Mouse (Mus musculus) urinary bladder, postnatal 36 days (tissue): Measurements from ENCODE around the gene St6galnac3.

Source experiments
- DNase-seq, 2 experiments: peaks; one replicate each; pipeline ENCODE4 v3.0.0; 2022; ENCODE audit warnings: low spot score in 2 of 2, mixed read lengths in 1 of 2

St6galnac3 gene

GRCm38 (mm10) chr3:153238381-153238780, 486.6 kb downstream of the St6galnac3 start:
- no peak for DNase-seq

- no peak for DNase-seq
Measured at GRCm38 (mm10) chr3:153236262-153236661, 488.7 kb downstream of the St6galnac3 start.

GRCm38 (mm10) chr3:153222611-153223402, 502.2 kb downstream of the St6galnac3 start:
- DNase-seq: no peak

- no peak for DNase-seq
Measured at GRCm38 (mm10) chr3:153219391-153219790, 505.6 kb downstream of the St6galnac3 start.

DNA sequence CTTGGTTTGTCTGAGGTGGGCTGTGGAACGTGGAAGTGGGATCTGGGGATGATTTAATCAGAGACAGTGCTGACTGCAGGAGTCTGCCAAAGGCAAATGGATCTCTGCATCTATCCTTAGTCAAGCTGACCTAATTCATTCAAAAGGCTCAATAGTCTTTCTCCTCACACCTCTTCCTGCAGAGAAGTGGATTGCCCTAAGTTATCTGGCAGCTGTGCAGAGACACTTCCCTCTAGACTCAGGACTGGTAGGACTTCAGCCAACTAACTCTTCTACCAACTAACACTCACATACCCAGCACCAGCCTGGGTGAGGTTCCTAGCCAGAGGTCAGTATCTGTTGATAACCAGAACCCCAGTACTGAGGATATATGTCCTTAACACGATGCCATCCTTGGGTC, 516.8 kb downstream of the St6galnac3 start:
- DNase-seq: no peak

GRCm38 (mm10) chr3:153204046-153204445, 520.9 kb downstream of the St6galnac3 start:
- DNase-seq: no peak

- no peak for DNase-seq
Measured at GRCm38 (mm10) chr3:153201835-153202234, 523.1 kb downstream of the St6galnac3 start.

DNA sequence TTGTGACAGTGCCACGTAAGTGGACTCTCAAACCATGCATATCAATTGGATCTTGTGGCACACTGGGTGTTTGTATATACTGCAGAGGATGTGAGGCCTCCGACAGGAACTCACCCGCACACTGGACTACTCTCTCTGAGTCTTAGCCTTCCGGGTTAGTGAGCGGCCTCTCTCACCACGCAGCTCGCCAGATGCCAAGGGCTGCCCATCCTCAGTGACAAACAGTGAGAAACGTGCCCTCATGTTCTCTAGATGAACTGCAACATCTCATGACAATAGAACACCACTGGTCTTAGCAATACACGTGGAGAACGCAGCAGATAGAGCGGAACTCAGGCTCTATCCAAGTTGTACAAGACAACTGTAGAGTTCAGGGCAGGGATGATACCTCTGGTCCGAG, 524.2 kb downstream of the St6galnac3 start:
- no peak for DNase-seq

- no peak for DNase-seq
Measured at GRCm38 (mm10) chr3:153200076-153200475, 524.9 kb downstream of the St6galnac3 start.

DNA sequence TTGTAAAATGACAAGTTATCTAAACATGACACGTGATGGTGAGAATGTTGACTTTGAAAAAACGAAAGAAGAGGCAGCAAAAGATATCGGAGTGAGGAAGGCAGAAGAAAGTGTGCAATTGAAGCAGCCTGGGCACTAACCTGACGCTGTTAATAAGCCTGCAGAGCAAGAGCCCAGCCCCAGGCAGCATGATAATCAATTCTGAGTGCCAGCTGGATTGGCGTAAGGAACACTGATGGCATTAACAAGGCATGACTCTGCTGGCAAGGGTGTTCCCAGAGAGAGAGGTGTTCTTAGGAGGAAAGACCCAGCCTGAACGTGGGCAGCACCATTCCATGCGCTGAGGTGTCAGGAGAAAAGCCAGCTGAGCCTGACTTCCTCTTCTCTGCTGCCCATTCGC, 525.7 kb downstream of the St6galnac3 start:
- DNase-seq: no peak

GRCm38 (mm10) chr3:153198514-153198913, 526.5 kb downstream of the St6galnac3 start:
- DNase-seq: no peak

- no peak for DNase-seq
Measured at GRCm38 (mm10) chr3:153193025-153193424, 531.9 kb downstream of the St6galnac3 start.

GRCm38 (mm10) chr3:153190742-153191141, 534.2 kb downstream of the St6galnac3 start:
- DNase-seq: no peak

GRCm38 (mm10) chr3:153189685-153190467, 535.1 kb downstream of the St6galnac3 start:
- no peak for DNase-seq

DNA sequence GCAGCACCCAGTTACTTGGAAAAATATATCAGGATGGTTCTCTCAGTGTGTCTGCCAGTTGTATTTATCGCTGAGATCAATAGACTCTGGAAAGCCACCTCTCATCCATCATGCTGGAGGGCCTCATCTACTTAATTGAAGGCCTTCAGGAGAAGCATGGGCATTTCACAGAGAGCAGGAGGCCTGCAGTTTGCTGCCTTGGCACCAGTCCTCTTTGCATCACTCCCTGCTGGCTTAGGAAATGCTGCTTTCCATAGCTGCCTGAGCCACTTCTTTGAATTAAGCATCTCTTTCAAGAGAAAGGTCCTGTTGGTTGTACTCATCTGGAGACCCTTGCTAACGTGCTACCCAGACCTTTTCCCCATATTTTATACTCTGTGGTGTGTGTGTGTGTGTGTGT, 536.8 kb downstream of the St6galnac3 start:
- no peak for DNase-seq

- DNase-seq: no peak
Measured at GRCm38 (mm10) chr3:153185117-153185516, 539.9 kb downstream of the St6galnac3 start.

GRCm38 (mm10) chr3:153181242-153181641, 543.7 kb downstream of the St6galnac3 start:
- DNase-seq: no peak

DNA sequence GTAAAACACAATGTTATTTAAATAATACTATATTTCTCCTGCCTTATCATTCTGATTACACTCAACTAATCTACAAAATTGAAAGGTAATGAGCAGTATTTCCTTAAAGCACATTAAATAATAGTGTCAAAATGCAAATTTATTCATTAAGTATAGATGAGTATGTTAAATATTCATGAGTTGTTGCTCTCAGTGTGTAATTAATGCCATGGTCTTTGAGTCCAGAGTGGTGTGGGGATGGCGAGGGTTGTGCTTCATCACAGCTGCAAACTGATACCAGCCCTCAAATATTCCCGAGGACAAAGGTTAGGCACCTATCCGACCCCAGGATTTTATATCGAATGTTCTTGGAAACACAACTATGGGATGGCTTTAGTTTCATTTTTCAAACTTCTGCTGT, 548.2 kb downstream of the St6galnac3 start:
- DNase-seq: no peak

- DNase-seq: no peak
Measured at GRCm38 (mm10) chr3:153176325-153176724, 548.6 kb downstream of the St6galnac3 start.

- no peak for DNase-seq
Measured at GRCm38 (mm10) chr3:153174336-153175033, 550.5 kb downstream of the St6galnac3 start.

GRCm38 (mm10) chr3:153173567-153173966, 551.4 kb downstream of the St6galnac3 start:
- DNase-seq: no peak

- no peak for DNase-seq
Measured at GRCm38 (mm10) chr3:153170146-153170545, 554.8 kb downstream of the St6galnac3 start.
